Mouse (Mus musculus) embryo, embryonic 11.5 days (tissue): ENCODE results near the gene Grb14.

Experiments used
- DNase-seq: peaks from one replicate; pipeline ENCODE4 v3.0.0-alpha.2; 2012; ENCODE audit warnings: low read depth, low spot score

The Grb14 gene

DNA sequence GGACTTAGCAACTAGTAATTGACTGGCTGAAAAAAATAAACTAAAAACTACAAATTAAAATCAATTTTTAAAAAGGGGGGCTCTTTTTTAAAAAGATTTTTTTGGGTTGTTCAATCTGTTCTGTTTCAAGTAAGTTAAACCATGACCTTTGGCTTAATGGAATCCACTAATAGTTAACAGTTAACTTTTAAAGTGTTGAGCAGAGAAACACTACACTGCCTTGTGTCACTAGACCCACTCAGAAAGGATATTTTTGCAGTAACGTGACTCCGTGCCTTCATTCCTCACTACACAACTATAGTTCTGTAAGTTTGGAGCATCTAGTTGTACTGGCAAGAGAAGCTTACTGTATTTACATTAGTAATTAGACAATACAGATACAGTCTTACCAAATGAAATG lies 50.2 kb downstream of the Grb14 start:
- no peak for DNase-seq

GRCm38 (mm10) chr2:64973819-64974441 lies 50.9 kb downstream of the Grb14 start:
- DNase-seq: no peak

- no peak for DNase-seq
These were observed 51.7 kb downstream of the Grb14 start for GRCm38 (mm10) chr2:64973125-64973524.

DNA sequence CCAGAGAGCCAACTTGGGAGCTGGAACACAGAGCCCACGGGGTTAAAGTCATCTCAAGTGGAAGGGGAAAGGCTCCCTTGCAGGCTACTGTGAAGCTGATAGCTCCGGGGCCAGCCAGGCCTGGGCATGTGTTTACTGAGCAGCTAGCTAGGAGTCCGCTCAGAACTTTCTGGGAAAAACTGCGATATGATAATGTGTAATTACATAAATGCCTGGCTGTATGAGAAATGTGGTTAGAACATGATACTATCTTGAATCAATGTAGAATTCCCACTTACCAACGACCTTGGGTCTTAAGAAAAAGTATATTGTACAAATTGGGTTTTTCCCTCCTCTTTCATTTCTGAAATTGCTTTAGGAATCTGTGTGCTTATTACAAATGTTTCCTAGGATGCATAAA lies 53.0 kb downstream of the Grb14 start:
- DNase-seq: no peak

- no peak for DNase-seq
These were observed 53.8 kb downstream of the Grb14 start for GRCm38 (mm10) chr2:64970992-64971391.

DNA sequence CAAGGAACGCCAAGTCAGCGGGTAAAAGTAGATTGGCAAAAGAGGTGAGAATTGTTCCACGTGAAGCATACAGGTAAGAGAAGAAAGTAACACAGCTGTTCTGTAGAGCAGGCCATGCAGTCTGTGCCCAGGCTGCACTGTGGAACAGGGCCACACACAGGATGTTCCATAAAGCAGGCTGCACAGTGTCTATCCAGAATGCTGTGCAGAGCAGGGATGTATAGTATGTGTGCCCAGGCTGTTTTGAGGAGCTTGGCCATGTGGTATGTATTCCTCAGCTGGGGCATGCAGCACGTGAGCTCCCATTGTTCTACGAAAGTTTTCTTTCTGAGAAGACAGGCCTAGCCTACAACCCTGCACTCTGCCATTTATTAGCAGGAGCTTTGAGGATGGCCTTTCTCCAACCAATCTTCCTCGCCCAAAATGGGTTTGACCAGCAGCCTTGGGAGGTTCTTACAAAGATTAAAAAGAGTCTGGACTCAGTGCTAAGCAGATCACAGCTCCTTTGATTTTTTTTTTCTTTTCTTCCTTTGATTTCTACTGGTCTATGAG lies 57.8 kb downstream of the Grb14 start:
- no peak for DNase-seq

- no peak for DNase-seq
These were observed 58.5 kb downstream of the Grb14 start for GRCm38 (mm10) chr2:64966323-64966722.

DNA sequence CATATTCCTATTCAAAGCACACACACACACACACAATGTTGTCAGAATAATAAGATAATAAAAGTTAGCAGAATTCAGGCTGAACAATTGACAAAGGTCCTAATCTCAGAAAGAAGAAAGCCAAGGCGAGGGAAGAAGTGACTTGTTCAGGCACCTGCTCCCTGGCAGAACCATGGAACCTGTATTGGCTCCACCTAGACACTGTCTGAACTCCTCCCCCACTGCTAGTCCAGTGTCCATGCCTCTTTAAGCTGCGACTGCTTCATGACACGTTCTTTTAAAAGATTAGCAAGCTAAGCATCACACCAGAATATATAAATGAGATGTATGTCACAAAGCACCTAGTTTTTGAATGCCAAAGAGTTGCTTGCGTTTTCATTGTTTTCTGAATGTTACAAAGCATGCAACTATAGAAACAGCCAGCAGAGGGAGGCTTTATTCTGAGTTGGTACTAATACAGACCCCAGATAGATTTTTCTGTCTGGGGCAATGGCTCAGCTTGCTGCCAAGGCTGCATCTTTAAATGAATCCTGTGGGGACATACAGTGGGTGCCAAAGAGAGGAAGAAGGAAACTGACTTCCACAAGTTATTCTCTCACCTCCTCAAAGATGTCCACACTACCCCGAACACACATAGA lies 59.4 kb downstream of the Grb14 start:
- peak; percentile 24 for DNase-seq

GRCm38 (mm10) chr2:64962196-64962595 lies 62.6 kb downstream of the Grb14 start:
- DNase-seq: no peak

- no peak for DNase-seq
These were observed 63.4 kb downstream of the Grb14 start for GRCm38 (mm10) chr2:64961381-64961780.

GRCm38 (mm10) chr2:64959657-64960056 lies 65.1 kb downstream of the Grb14 start:
- DNase-seq: no peak

- no peak for DNase-seq
These were observed 69.3 kb downstream of the Grb14 start for GRCm38 (mm10) chr2:64955441-64955840.

DNA sequence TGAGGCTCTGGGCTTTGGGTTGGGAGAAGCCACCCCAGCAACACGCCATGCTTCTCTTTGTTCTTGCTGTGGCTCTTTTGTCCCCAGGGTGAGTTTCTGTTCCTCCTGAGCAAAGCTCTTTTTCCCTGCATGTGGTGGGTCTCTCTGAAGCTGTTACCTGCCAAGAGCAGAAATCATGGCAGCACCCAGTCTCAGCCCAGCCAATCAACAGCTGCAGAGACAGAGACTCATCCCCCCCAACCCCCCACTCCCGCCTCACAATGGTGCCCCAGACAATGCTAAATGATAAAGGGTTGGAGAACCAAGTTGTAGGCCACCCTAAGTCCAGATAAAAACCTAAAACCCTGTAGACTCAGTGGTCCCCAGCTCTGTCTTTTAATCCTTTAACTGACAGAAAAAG lies 75.6 kb downstream of the Grb14 start:
- no peak for DNase-seq

DNA sequence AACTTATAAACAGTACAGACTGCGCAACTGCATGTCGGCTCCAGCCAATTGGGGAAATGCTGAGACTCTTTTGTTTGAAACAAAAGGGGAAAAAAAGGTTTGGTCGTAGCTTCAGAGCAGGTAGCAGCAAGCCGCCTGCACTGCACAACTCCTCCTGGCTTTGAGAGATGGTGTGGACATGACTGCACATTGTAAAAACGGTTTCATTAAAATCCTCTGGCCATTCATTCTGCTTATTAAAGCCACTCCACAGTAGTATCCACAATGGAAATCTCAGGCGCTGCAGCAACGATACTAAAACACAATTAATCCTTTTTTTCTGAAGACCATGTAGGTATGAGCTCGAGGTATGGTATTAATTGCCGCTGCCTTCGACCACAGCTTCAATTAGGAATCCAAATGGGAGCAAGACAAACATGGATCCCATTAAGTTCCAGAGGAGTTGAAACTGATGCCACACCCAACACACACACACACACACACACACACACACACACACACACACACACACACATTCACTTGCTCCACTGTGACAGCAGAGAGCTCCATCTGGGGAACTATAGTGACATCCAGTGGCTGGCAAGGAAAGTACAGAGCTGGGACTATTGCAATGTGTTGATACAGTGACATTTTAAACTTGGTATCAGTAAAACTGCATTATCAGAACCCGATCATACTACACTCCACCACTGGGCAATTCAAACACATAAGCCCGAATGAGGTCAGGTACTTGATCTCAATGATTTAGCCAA lies 76.2 kb downstream of the Grb14 start:
- peak; percentile 11 for DNase-seq

DNA sequence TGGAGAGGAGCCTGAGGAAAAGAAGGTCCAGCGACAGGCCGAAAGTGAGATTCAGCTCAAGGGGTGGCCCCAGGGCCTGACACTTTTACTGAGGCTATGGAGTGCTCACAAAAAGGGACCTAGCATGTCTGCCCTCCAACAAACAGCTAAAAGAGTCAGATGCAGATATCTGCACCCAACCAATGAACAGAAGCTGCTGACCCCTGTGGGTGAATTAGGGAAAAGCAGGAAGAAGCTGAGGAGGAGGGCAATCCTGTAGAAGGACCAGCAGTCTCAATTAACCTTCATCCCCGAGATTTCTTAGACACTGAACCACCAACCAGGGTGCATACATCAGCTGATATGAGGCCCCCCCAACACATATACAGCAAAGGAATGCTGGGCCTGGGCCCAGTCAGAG lies 77.3 kb downstream of the Grb14 start:
- no peak for DNase-seq

DNA sequence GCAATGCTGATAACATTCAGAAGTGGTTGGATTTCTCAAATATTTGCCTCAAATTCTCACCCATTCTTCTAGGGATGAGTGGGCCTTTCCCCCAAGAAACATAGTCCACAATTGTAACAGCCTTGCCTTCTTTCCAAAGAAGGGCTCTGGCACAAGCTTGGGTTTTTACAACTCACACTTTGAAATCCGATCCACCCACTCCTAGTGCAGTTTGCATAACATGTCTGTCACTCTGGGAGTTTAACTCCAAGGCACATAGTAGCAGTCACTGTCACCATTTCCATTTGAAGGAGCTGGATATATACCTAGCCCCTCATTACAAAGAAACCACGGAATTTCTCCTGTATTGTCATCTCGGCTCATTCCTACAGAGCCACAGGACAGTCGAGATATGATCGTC lies 103.9 kb downstream of the Grb14 start:
- no peak for DNase-seq

DNA sequence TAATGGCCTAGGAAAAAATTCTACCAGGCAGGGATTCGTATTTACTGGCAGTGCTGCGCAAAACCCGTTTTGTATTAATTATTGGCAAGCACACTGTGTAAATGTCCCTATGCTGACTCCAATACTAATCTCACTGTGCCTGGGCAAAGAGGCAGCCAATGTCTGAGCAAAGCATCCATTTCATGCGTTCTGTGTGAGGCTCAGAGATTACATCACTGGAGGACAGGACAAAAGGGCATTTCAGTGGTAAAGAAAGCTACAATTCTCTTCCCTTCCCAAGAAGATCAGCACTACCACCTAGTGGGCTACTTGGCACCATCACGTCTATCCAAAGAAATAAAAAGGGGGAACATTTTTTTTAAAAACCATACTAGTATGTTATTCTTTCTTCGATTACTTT lies 109.3 kb downstream of the Grb14 start:
- peak; percentile 24 for DNase-seq

- no peak for DNase-seq
These were observed 119.9 kb downstream of the Grb14 start for GRCm38 (mm10) chr2:64904877-64905276.

DNA sequence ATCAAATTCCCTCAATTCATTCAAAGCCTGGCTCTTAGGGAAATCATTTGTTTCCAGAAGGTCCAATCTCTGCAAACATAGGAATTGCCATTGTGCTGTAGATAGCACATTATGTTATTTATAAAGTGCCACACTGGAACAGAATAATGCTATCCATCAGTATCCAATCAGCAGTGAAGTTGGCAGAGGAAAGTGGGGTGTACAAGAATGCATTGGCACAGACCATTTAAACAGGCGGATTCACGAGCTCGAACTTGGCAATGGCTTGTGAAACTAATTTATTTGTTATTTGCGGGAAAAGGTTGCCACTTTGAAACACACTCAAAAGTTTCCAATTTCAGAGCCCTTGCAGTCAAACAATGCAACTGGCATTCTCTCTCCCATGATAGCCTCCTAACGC lies 126.9 kb downstream of the Grb14 start:
- no peak for DNase-seq

DNA sequence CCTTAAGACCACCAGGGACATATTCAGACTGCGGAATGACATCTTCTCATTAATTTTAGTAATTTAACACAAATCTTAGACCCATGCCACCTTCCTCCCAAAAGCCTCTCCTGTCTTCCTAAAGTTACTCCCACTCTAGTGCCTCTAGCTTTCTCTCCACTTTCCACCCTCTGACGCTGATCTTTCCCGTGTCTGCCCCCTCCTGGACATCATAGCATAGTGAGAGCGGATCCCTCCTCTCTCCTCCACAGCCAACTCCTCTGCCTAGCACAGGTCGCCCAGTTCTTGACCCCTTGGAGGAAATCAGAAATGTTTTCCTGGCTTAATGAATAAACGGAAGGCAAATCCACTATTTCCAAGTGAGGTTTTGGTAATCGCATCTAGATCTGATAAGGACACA lies 131.6 kb downstream of the Grb14 start:
- no peak for DNase-seq

- no peak for DNase-seq
These were observed 137.6 kb downstream of the Grb14 start for GRCm38 (mm10) chr2:64887098-64887757.

DNA sequence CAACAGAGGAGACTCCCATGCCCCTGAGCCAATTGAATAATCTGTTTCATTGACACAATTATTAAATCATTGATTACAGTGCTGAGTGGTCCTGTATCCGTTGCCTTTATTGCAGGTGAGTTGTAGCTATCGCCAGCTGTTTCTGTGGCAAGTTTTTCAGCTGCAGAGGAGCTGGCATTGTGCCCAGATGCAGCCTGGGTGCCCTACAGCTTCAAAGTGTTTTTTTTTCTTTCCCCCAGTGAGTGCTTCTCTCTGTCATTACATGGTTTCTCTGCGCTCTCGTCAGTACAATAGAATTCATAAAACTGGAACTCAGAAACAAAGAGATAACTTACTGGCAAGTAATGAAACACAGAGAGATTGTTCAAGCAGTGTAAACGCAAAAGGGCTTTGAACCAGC lies 139.1 kb downstream of the Grb14 start:
- DNase-seq: no peak
